9 mouse cellular contexts compared by ENCODE assay signal in genomic region chr2:92370821-92371805, GRCm38 (mm10). TPM values are rescaled to one million over a fixed set of nuclear protein-coding genes. Genes with fewer than 3 reads are reported as not detected.
A peak's percentile ranks its signal among the peaks of the same experiment; 100 is the strongest.
DNase-seq lines count a peak whose midpoint lies in the region; ATAC-seq and TF ChIP-seq lines count a peak whose summit lies in the region.
"Had no signal": no experiment of that assay in that cellular context is flagged by ENCODE, and none has a peak within 500 bp of the region (broad histone marks: within the 10 kb centered on the region; RNA-seq: fewer than 3 reads in every experiment).

No protein-coding gene starts in this region.

- peak overlapping the region; percentile 44 for H3K9ac ChIP-seq in heart, embryonic 16.5 days (ENCODE audit: low read length)
- H3K9ac ChIP-seq in midbrain, embryonic 13.5 days (replicated peaks): peak overlapping the region; percentile 55

- TF ChIP-seq POLR2A in brain, embryonic 14.5 days (IDR thresholded peaks at IDR 0.05; ENCODE audit: borderline replicate concordance, extremely low read depth, insufficient read depth, insufficient read length, poor library complexity, severe bottlenecking): no peak

- intact Hi-C loops in gastrocnemius, adult 2 months (cut with DNase I): no loop called here
- intact Hi-C loops in gastrocnemius, postnatal 36 days (cut with DNase I): no loop called here

- TF ChIP-seq CTCF in gastrocnemius, adult 2 months (IDR thresholded peaks at IDR 0.05): no peak
- no peak for TF ChIP-seq CTCF in brain, embryonic 14.5 days (IDR thresholded peaks at IDR 0.05; ENCODE audit: borderline replicate concordance, extremely low read depth, insufficient read depth, insufficient read length)

- no peak for ATAC-seq in heart, embryonic 16.5 days (replicated peaks; ENCODE audit: extremely low read depth, insufficient read depth, low FRiP score)
- no peak for ATAC-seq in midbrain, embryonic 13.5 days

- peaks cover 32% of the 10 kb centered on the region for H3K27me3 ChIP-seq in heart, embryonic 16.5 days (ENCODE audit: control insufficient read depth, insufficient read depth, low read length)
- peaks cover 64% of the 10 kb centered on the region for H3K27me3 ChIP-seq in limb, embryonic 10.5 days (ENCODE audit: low read depth, poor library complexity, severe bottlenecking)
- H3K27me3 ChIP-seq in midbrain, embryonic 13.5 days: peaks cover 35% of the 10 kb centered on the region

- peak; percentile 16 for DNase-seq in gastrocnemius, adult 2 months
- no peak for DNase-seq in gastrocnemius, postnatal 36 days
- DNase-seq in brain, embryonic 14.5 days (ENCODE audit: low read depth): peak; percentile 57
- DNase-seq in limb, embryonic 10.5 days (ENCODE audit: low spot score): peak; percentile 87
- peak; percentile 74 to 82 for DNase-seq in urinary bladder, adult 18-20 months (ENCODE audit: low spot score in 2 of 2)
- DNase-seq in gastrocnemius, adult 18-20 months (ENCODE audit: low spot score): no peak

- peaks cover 19% of the 10 kb centered on the region for H3K4me1 ChIP-seq in heart, embryonic 16.5 days (ENCODE audit: control insufficient read depth, insufficient read depth, low read length)
- peaks cover 71% of the 10 kb centered on the region for H3K4me1 ChIP-seq in limb, embryonic 10.5 days
- peaks cover 56% of the 10 kb centered on the region for H3K4me1 ChIP-seq in midbrain, embryonic 13.5 days (replicated peaks)

- H3K36me3 ChIP-seq in heart, embryonic 16.5 days (ENCODE audit: control insufficient read depth, insufficient read depth): no peaks in the 10 kb centered on the region
- peaks cover 1% of the 10 kb centered on the region; the same call in 1 of the 2 replicates for H3K36me3 ChIP-seq in limb, embryonic 10.5 days
- peaks cover 3% of the 10 kb centered on the region; the same call in 1 of the 2 replicates for H3K36me3 ChIP-seq in midbrain, embryonic 13.5 days

- no peaks in the 10 kb centered on the region for H3K9me3 ChIP-seq in heart, embryonic 16.5 days (replicated peaks; ENCODE audit: control insufficient read depth, low read length)
- no peaks in the 10 kb centered on the region for H3K9me3 ChIP-seq in limb, embryonic 10.5 days (replicated peaks)
- H3K9me3 ChIP-seq in midbrain, embryonic 13.5 days: no peaks in the 10 kb centered on the region

- WGBS in heart, embryonic 16.5 days: 3% methylated on average over 45 of the region's 45 CpGs
- WGBS in limb, embryonic 10.5 days: 4% methylated on average over 45 of the region's 45 CpGs
- 3% methylated on average over 45 of the region's 45 CpGs for WGBS in midbrain, embryonic 13.5 days

- H3K4me2 ChIP-seq in heart, embryonic 16.5 days (ENCODE audit: low read depth, low read length): peak overlapping the region; percentile 65
- peak overlapping the region; percentile 62 for H3K4me2 ChIP-seq in midbrain, embryonic 13.5 days (replicated peaks)

- no peak overlapping the region for H3K27ac ChIP-seq in gastrocnemius, adult 2 months
- peak overlapping the region; percentile 5; the same call in 1 of the 2 replicates for H3K27ac ChIP-seq in heart, embryonic 16.5 days (ENCODE audit: low read length)
- H3K27ac ChIP-seq in limb, embryonic 10.5 days: peak overlapping the region; percentile 82
- peak overlapping the region; percentile 37 for H3K27ac ChIP-seq in midbrain, embryonic 13.5 days

- peak overlapping the region; percentile 61 for H3K4me3 ChIP-seq in gastrocnemius, adult 2 months
- peak overlapping the region; percentile 52 for H3K4me3 ChIP-seq in heart, embryonic 16.5 days (ENCODE audit: low read length)
- peak overlapping the region; percentile 63 for H3K4me3 ChIP-seq in limb, embryonic 10.5 days
- peak overlapping the region; percentile 33 for H3K4me3 ChIP-seq in midbrain, embryonic 13.5 days (replicated peaks)

RNA-seq across cellular contexts. Expression of gene Pex16, which starts 3.4 kb away (rescaled TPM):
- total RNA-seq in gastrocnemius, adult 2 months (2021): 10 to 100 TPM; 15.9 to 19.5 TPM
- 10 to 100 TPM; 14.1 to 23.0 TPM for total RNA-seq in gastrocnemius, postnatal 36 days (2021)
- 37.1 and 47.1 TPM in 2 replicates for polyA plus RNA-seq in brain, embryonic 14.5 days (2012; rRNA removed)
- 20.1 and 20.7 TPM in 2 replicates for polyA plus RNA-seq in heart, embryonic 16.5 days (2015; fragmentation: Nextera tagmentation; extraction: Ambion mirVana)
- polyA plus RNA-seq in limb, embryonic 10.5 days (2016; fragmentation: Nextera tagmentation; extraction: Ambion mirVana): 19.6 and 20.6 TPM in 2 replicates
- 32.8 and 36.0 TPM in 2 replicates for polyA plus RNA-seq in midbrain, embryonic 13.5 days (2015; fragmentation: Nextera tagmentation; extraction: Ambion mirVana)
- total RNA-seq in gastrocnemius, adult 18-20 months (2021): 10 to 100 TPM; 18.6 to 20.0 TPM

RNA-seq across cellular contexts. Expression of gene Large2, which starts 3.6 kb away (rescaled TPM):
- total RNA-seq in gastrocnemius, adult 2 months (2021): under 1 TPM in 1 of 2 experiments, not detected in 1; 0.64 TPM
- under 1 TPM; 0.52 to 0.84 TPM for total RNA-seq in gastrocnemius, postnatal 36 days (2021)
- 3.7 and 3.8 TPM in 2 replicates for polyA plus RNA-seq in brain, embryonic 14.5 days (2012; rRNA removed)
- polyA plus RNA-seq in heart, embryonic 16.5 days (2015; fragmentation: Nextera tagmentation; extraction: Ambion mirVana): 1.7 and 2.0 TPM in 2 replicates
- 11.5 and 13.0 TPM in 2 replicates for polyA plus RNA-seq in limb, embryonic 10.5 days (2016; fragmentation: Nextera tagmentation; extraction: Ambion mirVana)
- 1.5 and 2.5 TPM in 2 replicates for polyA plus RNA-seq in midbrain, embryonic 13.5 days (2015; fragmentation: Nextera tagmentation; extraction: Ambion mirVana)
- under 1 TPM in 1 of 2 experiments, not detected in 1; 0.57 TPM for total RNA-seq in gastrocnemius, adult 18-20 months (2021)
- total RNA-seq: neutrophil, adult 5-6 weeks had no signal

RNA-seq across cellular contexts. Expression of gene 1700029I15Rik, which starts 11.2 kb away (rescaled TPM):
- total RNA-seq in gastrocnemius, adult 2 months (2021): 1 to 10 TPM in 1 of 2 experiments, under 1 TPM in 1; 0.69 to 1.1 TPM
- under 1 TPM; 0.81 to 0.99 TPM for total RNA-seq in gastrocnemius, postnatal 36 days (2021)
- 3.0 and 3.8 TPM in 2 replicates for polyA plus RNA-seq in brain, embryonic 14.5 days (2012; rRNA removed)
- polyA plus RNA-seq in heart, embryonic 16.5 days (2015; fragmentation: Nextera tagmentation; extraction: Ambion mirVana): 1.8 and 2.6 TPM in 2 replicates
- 2.5 and 3.3 TPM in 2 replicates for polyA plus RNA-seq in limb, embryonic 10.5 days (2016; fragmentation: Nextera tagmentation; extraction: Ambion mirVana)
- polyA plus RNA-seq in midbrain, embryonic 13.5 days (2015; fragmentation: Nextera tagmentation; extraction: Ambion mirVana): 8.0 and 8.9 TPM in 2 replicates
- under 1 TPM; 0.66 to 0.73 TPM for total RNA-seq in gastrocnemius, adult 18-20 months (2021)

RNA-seq across cellular contexts. Expression of gene Mapk8ip1, which starts 29.9 kb away (rescaled TPM):
- 1 to 10 TPM; 3.0 to 3.9 TPM for total RNA-seq in gastrocnemius, adult 2 months (2021)
- total RNA-seq in gastrocnemius, postnatal 36 days (2021): 1 to 10 TPM; 6.9 to 7.2 TPM
- polyA plus RNA-seq in brain, embryonic 14.5 days (2012; rRNA removed): 193 and 214 TPM in 2 replicates
- polyA plus RNA-seq in heart, embryonic 16.5 days (2015; fragmentation: Nextera tagmentation; extraction: Ambion mirVana): 5.7 TPM in 2 replicates
- polyA plus RNA-seq in limb, embryonic 10.5 days (2016; fragmentation: Nextera tagmentation; extraction: Ambion mirVana): 28.5 and 36.3 TPM in 2 replicates
- polyA plus RNA-seq in midbrain, embryonic 13.5 days (2015; fragmentation: Nextera tagmentation; extraction: Ambion mirVana): 86.9 and 111 TPM in 2 replicates
- 1 to 10 TPM; 2.8 to 2.9 TPM for total RNA-seq in gastrocnemius, adult 18-20 months (2021)
- total RNA-seq: neutrophil, adult 5-6 weeks had no signal

Comparison
In these comparisons a context has a peak if more than half of its experiments do, and no peak if none do; other contexts are left out.
1. DNase-seq: peak in gastrocnemius, adult 2 months (single experiment), brain, embryonic 14.5 days (single experiment), limb, embryonic 10.5 days (single experiment) and urinary bladder, adult 18-20 months (2 of 2); none in gastrocnemius, postnatal 36 days (0 of 2) and gastrocnemius, adult 18-20 months (single experiment).
2. Peak in every context shown above with its lines, with median percentiles within 50 percentile points of each other: H3K4me3 ChIP-seq.